Mouse (Mus musculus): ENCODE measurements around the gene Daam1.

The Daam1 gene

DNA sequence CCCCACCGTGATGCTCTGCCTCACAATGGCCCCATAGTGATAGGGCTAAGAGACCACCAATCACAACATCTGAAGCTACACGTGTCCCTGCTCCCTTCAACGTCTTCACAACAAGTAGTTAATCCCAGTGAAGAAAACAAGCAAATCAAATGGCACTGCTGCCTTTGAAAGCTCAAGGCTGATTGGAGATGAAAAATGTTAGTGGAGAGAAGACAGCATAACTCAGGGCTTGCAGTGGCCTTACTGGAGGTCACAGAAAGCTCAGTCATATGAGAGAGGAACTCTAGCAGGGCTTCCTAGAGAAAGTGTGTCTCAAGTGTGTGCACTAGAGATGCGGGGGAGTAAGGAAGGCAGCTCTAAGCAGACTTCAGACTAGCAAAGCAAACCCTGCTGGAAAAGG, 131.7 kb downstream of the Daam1 start:
- DNase-seq (ENCODE audit: extremely low read depth, insufficient read length, low spot score) = no peak

DNA sequence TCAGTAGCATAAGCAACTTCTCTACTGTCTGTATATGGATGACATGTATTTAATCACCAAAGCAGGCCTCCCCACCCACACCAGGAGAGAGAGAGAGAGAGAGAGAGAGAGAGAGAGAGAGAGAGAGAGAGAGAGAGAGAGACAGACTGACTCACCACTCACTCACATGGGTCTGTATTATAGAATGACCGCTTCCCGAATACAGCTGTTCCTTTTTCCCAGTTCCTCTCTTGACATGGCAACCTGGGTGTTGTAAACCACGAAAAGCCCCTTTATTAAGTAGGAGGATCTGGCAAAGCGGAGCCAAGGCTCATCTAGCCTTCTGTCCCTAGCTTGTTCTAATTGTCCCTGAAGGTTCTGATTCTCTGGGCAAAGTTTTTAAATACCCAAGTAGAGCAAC, 137.7 kb downstream of the Daam1 start:
- DNase-seq (ENCODE audit: extremely low read depth, insufficient read length, low spot score) = no peak

DNA sequence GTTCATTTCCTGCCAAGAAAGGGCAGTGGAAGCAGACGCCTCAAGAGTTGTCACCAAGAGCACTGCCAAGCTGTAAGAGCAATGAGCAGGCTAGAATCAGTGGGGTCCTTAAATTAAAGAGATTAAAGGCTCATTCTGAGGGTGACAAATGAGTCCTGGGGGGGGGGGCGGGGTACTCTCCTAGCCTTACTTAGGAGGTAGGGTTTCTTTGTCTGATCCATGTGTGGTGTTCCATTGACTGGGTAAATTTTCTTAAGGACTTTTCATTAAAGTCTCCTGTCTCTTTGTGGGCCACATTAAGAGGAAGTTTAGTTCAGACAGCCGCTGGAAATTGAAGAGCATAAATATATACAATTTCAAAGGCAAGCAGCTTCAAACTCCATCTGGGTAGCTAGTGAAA, 138.1 kb downstream of the Daam1 start:
- DNase-seq (ENCODE audit: extremely low read depth, insufficient read length, low spot score) = no peak

DNA sequence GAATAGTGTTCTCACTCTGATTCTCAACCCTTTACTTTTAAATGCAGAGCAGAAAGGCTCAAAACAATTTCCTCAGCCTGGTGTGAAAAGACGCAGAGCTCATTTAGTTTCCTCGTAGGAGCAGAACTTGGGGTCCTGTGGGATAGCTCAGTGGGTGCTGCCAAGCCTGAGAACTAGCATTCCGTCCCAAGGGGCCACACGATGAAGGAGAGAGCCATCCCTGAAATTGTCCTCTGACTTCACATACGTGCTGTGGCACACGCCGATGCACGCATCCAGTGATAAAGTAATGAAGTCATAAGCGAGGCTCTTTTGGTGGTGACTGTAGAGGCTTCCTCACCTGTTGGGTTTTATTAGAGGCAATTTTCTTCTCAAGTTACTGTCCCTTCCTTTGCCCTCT, 138.6 kb downstream of the Daam1 start:
- no peak for DNase-seq (ENCODE audit: extremely low read depth, insufficient read length, low spot score)

DNA sequence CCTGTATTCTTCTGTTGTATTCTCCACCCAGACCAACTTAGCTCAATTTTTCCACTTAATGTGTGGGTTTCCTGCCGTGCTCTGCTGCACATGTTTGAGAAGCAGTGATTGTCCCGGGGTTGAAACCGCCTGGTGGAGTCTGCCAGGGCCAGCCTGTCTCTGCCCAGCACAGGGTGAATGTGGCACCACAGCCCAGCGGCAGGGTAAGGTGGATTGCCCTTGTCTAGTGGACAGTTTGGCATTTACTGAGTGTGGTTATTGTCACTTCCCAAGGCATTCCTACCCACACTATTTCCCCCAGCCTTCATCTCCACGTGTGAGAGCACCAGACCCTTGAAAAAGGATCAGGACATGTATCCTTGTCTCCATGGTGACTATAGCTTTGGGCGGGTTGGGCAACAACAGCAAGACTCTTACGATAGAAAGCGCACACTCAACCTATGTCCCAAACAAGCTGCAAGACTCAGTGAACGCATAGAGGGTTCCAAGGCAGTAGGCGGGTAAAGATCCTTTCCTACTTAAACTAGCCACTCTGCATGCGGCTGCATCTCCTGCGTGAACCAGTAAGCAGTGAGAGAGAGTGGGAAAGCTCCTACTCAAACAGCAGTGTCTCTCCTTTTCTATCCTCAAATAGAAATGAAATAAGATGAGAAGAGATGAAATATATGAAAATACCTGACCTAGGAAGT, 139.2 kb downstream of the Daam1 start:
- DNase-seq (ENCODE audit: extremely low read depth, insufficient read length, low spot score) = no peak

DNA sequence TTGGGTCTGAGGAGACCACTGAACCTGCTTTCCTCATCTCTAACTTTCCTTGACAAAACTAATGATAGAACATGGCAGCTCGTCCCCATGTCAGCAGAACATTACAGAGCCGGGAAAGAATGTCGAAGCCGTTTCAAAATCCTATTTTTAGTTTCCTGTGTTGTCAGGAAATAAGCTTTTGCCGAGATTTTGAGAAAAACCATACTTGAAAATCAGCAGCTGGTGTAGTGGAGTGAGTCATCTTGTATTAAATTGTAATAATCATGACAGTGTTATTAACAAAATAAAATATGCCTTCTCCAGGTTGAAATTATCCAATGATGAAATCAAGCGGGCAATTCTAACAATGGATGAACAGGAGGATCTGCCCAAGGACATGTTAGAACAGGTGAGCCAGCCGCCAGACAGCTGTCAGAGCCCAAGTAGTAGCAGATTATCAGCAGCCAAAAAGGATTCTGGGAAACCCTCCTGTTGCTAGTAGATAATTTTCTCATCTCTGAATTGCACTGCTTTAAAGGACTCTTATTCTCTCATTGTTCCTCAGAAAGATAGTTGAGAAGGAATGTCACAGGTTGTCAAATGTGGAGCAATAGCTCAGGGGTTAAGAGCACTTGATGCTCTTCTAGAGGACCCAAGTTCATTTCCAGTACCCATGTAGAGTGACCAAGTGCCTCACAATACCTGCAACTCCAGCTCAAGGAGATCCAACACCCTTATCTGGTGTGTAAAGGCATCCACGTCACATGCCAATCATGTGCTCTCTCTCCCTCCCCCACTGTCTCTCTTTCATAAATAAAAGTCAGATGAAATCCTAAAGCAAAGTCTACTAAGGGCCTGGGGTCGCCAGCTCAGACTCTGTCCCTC, 140.1 kb downstream of the Daam1 start:
- no peak for DNase-seq (ENCODE audit: extremely low read depth, insufficient read length, low spot score)

DNA sequence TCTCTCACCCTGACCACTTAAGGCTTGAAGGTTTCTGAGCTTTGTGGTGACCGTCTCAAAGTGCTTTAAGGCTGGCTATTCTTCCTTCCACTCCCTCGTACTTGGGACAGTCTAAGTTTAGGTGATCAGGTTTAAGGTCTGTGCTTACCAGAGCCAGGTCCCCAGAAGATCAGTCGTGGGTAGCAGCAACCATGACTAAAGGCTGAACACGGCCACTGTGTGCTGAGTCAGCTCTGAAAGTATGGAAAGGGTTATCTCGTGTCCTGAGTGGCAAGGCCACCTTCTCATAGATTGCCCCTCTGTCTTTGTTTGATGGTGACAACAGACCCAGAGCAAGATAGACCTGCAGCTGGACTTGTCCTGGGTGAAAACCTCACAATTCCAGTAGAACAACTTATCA, 141.2 kb downstream of the Daam1 start:
- DNase-seq (ENCODE audit: extremely low read depth, insufficient read length, low spot score) = no peak

DNA sequence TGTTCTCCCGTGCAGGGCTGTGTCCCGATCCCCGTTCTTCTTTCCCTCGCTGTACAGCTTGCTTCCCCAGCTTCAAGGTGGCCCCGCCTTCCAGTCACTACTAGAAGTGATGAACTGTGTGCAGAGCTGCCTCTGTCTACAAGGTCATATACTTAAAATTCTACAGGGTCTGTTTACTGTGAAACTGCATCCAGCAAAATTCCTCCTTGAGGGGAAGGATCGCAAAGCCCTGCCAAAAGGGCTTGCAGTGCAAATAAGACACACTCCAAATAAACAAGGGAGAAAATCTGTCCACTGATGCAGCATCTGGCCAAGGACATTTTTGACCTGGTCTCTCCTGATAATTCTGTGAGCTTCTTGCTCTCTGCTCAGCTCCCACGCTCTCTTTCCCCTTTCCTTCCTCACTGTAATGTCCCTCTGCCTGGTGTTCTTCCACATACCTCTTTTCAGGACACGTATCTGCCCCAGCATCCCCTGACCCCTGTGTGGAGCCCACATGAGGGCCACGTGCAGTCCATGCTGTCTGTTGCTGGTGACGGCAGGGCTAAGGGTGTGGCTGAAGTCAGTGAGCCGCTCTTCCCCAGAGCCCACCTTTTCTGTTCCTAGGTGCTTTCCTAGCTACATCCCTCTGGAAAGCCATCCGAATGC, 141.9 kb downstream of the Daam1 start:
- DNase-seq (ENCODE audit: extremely low read depth, insufficient read length, low spot score) = no peak

DNA sequence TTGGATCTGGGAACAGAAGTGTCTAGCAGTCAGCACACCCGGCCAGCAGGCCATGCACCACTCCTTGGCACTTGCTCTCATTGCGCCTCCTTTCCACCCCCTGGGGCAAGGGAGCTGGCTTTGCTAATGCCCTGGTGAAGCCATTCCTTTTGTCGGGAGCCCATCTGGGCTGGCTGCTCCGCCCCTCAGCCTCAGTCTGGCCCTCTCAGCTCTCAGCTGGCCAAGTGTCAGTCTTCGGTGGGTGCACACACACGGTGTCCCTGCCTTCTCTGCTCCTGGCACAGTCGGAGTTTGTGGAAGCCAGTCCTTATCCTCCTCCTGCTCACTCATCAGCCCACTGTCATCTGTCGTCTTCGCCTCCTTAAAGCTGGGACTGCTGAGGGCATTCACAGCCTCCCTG, 142.7 kb downstream of the Daam1 start:
- DNase-seq (ENCODE audit: extremely low read depth, insufficient read length, low spot score) = no peak

DNA sequence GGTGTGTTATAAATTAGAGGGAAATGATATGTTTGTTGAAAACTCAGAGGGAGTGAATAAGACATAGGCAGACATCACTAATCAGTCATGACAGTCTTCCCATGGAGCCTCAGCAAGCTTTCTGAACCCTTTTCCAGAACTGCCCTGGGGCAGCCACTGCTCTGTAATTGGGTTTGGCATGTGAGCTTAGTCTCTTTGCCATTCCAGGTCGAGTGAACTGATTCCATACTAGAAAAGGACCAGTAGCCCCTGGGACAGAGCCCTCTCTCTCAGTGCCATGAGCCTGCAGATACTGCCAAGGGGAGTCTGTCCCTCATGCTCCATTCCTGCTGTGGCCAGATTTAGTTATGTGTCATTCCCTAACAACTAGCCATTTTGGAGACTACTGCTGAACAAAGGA, 144.7 kb downstream of the Daam1 start:
- DNase-seq (ENCODE audit: extremely low read depth, insufficient read length, low spot score) = no peak

DNA sequence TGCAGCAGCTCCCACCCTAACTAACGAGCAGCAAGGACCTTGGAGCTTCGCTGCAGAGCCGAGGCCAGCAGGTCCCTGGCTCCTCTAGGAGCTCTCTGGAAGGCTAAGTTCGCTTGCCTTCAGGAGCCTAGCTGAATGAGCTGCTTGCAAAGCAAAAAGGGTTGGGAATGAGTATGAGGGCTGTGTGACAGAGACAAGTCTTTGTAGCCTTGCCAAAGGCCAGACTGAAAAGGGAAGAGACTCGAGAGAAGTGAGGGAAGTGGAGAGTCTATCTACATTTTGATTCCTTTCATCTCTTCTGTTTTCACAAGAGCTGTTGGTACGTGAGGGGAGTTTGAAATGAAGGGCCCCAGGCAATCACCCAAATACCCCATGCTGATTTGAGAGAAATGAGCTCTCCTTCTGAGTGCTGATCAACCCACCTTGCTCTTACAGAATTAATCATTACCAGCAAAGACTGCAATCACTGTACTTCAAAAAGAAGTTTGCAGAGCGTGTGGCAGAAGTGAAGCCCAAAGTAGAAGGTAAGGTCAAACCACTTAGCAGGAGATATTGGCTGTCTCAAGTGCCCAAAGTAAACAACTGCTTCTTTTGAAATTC, 145.6 kb downstream of the Daam1 start:
- DNase-seq (ENCODE audit: extremely low read depth, insufficient read length, low spot score) = no peak

DNA sequence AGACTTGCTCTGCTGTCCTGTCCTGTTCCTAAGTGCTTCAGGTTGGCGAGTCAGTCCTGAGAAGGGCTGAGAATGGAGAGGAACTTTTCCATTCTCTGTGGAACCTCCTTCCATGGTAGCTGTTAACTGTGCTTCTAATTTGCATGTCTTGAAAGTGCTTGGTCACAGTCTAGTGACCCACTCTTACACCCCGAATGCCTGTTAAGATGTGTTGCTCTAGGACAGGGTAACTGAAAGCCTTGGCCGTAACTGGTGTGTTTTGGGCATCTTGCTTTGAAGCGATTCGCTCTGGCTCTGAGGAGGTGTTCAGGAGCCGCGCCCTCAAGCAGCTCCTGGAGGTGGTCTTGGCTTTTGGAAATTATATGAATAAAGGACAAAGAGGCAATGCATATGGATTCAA, 146.5 kb downstream of the Daam1 start:
- DNase-seq (ENCODE audit: extremely low read depth, insufficient read length, low spot score) = no peak

DNA sequence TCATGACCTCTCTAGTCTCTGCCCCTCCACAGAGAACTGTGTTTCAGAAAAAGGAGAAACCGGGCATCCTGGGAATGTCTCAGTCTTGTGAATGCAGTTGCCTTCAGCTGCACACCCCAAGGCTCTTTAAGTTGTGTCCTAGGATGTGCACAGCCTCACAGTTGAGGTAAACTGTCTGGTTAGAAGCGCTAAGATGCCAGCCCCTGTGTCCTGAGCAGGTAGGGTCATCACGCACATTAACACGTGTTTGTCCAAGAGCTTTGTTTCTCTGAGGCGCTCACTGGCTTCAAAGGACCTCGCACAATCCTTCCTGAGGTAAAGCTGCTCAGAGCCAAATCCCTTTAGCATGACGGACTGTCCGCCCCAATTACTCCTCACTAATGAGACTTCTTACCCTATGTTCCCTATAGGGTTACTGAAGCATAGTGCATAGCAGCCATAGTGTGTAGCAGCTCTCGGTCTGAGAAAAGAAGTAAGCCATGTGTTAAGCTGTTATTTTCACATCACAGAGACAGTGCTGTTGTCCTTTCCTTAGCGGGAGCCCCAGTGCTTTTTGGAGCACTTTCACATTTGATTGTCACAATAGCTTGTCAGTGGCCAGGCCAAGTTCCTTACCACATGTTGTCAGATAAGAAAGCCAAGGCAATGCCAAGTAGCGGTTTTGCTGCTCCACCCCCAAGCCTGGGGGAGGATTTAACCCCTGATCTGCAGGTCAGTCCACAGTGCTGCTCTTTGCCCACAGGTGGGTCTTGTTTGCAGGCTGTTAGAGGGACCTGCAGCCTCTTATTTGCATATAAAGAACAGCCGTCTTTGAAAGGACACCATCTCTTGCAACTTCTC, 147.9 kb downstream of the Daam1 start:
- no peak for DNase-seq (ENCODE audit: extremely low read depth, insufficient read length, low spot score)

DNA sequence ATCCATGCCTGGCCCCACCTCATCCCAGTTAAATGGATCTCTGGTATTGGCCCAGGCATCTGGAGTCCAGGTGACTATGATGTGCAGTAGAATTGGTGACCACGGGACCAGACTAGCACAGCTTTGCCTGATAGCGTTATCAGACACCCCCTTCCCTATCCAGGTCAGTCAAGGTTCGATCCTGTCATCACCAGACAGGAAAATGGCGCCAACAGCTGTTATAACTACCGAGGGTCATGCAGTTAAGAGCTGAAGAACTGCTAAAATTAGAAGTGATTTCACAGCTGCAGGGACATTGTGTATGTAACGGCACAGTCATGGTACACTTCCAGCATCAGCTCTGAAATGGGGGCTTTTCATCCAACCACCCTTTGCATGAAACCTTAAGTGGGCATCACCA, 149.3 kb downstream of the Daam1 start:
- no peak for DNase-seq (ENCODE audit: extremely low read depth, insufficient read length, low spot score)

DNA sequence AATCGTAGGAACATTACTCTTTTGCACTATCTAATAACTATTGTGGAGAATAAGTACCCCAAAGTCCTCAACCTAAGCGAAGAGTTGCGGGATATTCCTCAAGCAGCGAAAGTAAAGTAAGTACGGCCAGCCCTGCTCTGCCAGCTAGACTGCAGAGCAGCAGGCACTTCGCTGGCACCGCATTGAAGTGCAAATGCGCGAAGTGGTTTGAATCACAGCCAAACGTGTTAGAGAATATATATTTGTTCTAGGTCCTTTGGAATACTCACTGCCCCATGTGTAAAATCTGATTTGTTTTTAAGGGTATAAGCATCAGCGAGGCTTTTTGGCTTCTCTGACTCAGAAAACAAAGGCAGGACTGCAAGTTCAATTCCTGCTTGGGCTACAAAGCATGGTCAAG, 149.9 kb downstream of the Daam1 start:
- no peak for DNase-seq (ENCODE audit: extremely low read depth, insufficient read length, low spot score)

DNA sequence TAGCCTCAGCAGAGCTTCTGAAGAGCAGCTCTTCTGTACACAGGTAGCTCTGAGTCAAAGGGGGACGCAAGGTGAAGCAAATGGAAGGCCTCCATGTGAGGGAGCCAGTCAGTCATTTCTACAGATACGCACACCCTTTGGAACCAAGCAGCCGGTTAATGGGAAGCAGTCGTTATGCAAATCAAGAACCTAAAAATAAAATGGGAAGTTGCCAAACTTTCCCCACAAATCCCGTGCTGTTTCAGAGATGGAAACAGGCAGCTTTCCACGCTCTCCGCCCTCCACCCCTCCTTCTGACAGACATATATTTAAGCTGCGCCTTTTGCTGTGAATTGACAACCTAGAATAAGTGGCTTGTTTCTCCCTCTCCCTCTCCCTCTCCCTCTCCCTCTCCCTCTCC, 150.4 kb downstream of the Daam1 start:
- no peak for DNase-seq (ENCODE audit: extremely low read depth, insufficient read length, low spot score)

DNA sequence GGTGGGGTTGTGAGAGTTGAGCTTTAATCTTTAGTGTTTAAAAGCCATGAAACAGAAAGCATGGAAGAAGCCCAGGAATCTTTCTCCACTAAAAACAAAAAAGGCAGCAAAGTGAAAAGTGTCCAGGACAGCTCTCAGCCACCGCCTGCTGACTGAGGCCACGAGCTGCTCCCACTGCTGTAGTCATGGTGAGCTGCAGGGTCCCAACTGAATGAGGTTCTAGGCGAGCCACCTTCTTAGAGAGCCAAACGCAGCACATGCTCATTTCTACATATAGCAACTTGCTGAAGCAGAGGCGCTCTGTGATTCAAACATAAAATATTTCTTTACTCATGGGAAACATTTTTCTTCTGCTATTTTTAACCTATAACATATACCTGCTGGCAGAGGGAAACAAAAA, 150.9 kb downstream of the Daam1 start:
- DNase-seq (ENCODE audit: extremely low read depth, insufficient read length, low spot score) = no peak

DNA sequence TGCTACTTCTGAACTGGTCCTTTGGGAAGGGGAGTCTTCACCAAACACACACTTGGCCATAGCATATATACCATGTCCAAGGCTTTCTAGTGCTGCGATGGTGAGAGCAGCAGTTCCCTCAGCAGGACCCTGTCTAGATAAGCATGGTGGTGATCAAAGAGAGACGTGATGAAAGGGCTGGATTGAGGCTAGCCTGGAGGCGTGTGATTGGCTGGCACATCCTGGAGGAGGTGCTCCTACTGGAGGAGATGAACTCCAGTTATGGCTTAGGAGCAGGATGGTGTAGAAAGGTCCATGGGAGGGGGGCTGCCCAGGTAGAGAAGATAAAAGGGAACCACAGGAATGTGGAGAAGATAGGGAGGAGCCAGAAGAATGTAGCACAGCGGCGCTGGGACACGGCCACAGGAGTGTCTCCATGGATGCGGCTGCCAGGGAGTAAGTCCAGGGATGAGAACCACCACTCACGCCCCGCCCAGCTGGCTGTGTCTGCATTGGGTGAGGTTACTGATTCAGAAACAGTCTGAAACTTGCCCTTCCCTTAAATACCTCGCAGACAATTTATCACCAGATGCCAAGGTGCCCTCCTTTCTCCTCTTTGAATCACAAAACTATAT, 152.3 kb downstream of the Daam1 start:
- DNase-seq (ENCODE audit: extremely low read depth, insufficient read length, low spot score) = no peak

DNA sequence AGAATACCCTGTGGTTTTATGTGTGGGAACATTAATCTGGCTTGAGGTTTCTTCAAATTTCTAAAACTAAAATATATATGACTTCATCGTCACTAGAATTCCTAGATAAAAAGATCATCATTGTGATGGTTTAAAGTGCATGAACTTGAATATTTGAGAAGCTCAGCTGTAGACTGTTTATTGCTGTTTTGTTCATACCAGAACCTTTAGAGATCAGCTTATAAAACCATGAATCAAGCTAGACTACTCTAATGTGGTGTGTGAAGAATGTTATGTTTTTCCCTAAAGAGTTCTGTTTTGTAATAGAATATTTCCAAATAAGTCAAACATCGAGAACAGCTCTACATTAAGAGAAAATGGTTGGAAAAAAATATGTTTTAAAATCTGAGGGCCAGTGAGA, 156.3 kb downstream of the Daam1 start:
- DNase-seq (ENCODE audit: extremely low read depth, insufficient read length, low spot score) = no peak

DNA sequence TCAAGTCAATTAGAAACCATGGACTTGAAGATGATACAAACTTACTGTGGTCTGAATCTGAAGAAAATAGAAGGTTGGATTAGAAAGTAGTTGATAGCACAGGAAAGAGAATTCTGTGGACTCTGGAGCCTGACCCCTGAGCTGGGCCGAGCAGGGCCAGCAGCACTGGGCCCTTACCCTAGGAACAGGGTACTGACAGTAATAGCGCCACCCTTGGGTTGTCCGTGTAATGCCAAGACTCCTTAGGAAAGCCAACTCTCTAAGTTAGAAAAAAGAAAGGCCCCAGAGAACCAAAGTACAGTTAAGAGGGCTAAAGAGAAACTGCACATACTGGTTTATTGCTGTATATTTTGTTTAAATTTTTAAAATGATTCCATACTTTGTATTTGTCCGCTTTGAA, 157.0 kb downstream of the Daam1 start:
- no peak for DNase-seq (ENCODE audit: extremely low read depth, insufficient read length, low spot score)

Data from 3134 (cell line).